Comparison of ENCODE assay signal across 11 mouse cellular contexts in the genomic region with DNA sequence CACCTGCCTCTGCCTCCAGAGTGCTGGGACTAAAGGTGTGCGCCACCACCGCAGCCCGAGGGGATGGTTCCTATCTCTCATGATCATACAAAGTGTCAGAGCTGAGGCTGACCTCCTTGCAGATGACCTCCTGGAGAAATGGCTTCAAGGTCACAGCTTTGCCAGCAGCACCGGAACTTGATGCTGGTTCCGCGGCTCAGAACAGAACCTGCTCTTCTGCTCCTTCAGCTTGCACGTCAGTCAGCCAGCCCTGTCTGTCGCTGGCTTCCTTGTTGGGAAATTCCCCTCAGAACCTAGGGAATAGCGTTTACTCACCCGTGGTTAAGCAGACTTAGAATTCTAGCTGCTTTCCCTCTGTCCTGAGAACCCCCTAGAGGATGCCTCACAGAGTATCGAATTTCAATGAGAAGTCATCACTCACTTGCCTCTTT. TPM values are rescaled to one million over a fixed set of nuclear protein-coding genes. Genes with fewer than 3 reads are reported as not detected.
DNase-seq lines count a peak whose midpoint lies in the region; ATAC-seq and TF ChIP-seq lines count a peak whose summit lies in the region.
"Had no signal": no experiment of that assay in that cellular context is flagged by ENCODE, and none has a peak within 500 bp of the region (broad histone marks: within the 10 kb centered on the region; RNA-seq: fewer than 3 reads in every experiment).

No protein-coding gene starts in this region.

- H3K4me2 ChIP-seq in kidney, postnatal 0 days (ENCODE audit: low read length), result no peak overlapping the region
- H3K4me2 ChIP-seq in midbrain, embryonic 14.5 days (ENCODE audit: low read length), result 0 out of 2 replicates have a peak overlapping the region, but pooled peaks have one; percentile 17

- intact Hi-C loops in gastrocnemius, adult 2 months (cut with DNase I), result no loop called here

- no peaks in the 10 kb centered on the region for H3K27me3 ChIP-seq in kidney, postnatal 0 days (ENCODE audit: insufficient read depth, low read length)
- H3K27me3 ChIP-seq in midbrain, embryonic 14.5 days (ENCODE audit: control insufficient read depth, insufficient read depth, low read length), result no peaks in the 10 kb centered on the region

- WGBS in kidney, postnatal 0 days, result 16% methylated on average over 11 of the region's 11 CpGs
- 27% methylated on average over 11 of the region's 11 CpGs for WGBS in midbrain, embryonic 14.5 days

- no peak for TF ChIP-seq CTCF in gastrocnemius, adult 2 months (IDR thresholded peaks at IDR 0.05)
- no peak for TF ChIP-seq CTCF in kidney, postnatal 0 days (IDR thresholded peaks at IDR 0.05; ENCODE audit: low read depth)

- peak overlapping the region; percentile 31; the same call in 1 of the 2 replicates for H3K27ac ChIP-seq in gastrocnemius, adult 2 months
- H3K27ac ChIP-seq in kidney, postnatal 0 days, result no peak overlapping the region
- H3K27ac ChIP-seq in midbrain, embryonic 14.5 days (replicated peaks; ENCODE audit: low read depth, low read length), result no peak overlapping the region

- H3K36me3 ChIP-seq in kidney, postnatal 0 days (ENCODE audit: insufficient read depth, low read length), result no peaks in the 10 kb centered on the region
- no peaks in the 10 kb centered on the region for H3K36me3 ChIP-seq in midbrain, embryonic 14.5 days (ENCODE audit: control insufficient read depth, insufficient read depth, low read length)

- H3K4me1 ChIP-seq in kidney, postnatal 0 days (replicated peaks; ENCODE audit: insufficient read depth, low read length), result peaks cover 14% of the 10 kb centered on the region; the same call in 1 of the 2 replicates
- H3K4me1 ChIP-seq in midbrain, embryonic 14.5 days (ENCODE audit: control insufficient read depth, insufficient read depth, low read length), result peaks cover 43% of the 10 kb centered on the region

- ATAC-seq in kidney, postnatal 0 days (replicated peaks; ENCODE audit: low FRiP score, low read depth), result no peak
- ATAC-seq in midbrain, embryonic 14.5 days (ENCODE audit: low FRiP score, low TSS enrichment), result no peak

- no peaks in the 10 kb centered on the region for H3K9me3 ChIP-seq in kidney, postnatal 0 days (replicated peaks; ENCODE audit: low read length)
- no peaks in the 10 kb centered on the region for H3K9me3 ChIP-seq in midbrain, embryonic 14.5 days (ENCODE audit: control insufficient read depth, low read length)
- H3K9me3 ChIP-seq: megakaryocyte, embryonic 14.5 days had no signal

- no peak overlapping the region for H3K9ac ChIP-seq in kidney, postnatal 0 days (ENCODE audit: low read depth, low read length)
- no peak overlapping the region for H3K9ac ChIP-seq in midbrain, embryonic 14.5 days (replicated peaks; ENCODE audit: low read length)

- DNase-seq in gastrocnemius, adult 2 months, result no peak
- no peak for DNase-seq in gastrocnemius, postnatal 4 days (ENCODE audit: low spot score in 2 of 2)
- peak; percentile 47 for DNase-seq in kidney, postnatal 0 days (ENCODE audit: low spot score)
- DNase-seq in kidney, adult 18-20 months, result no peak
- peak; percentile 25 for DNase-seq in brain, adult 2 months (ENCODE audit: low read depth, low spot score)
- no peak for DNase-seq in midbrain, embryonic 14.5 days
- DNase-seq in ovary, postnatal 36 days (ENCODE audit: low spot score), result no peak
- DNase-seq: gastrocnemius, postnatal 25 days; lung, adult 18-20 months; thymus, adult 2 months had no signal

- H3K4me3 ChIP-seq in gastrocnemius, adult 2 months, result no peak overlapping the region
- H3K4me3 ChIP-seq in kidney, postnatal 0 days (replicated peaks; ENCODE audit: low read depth, low read length), result no peak overlapping the region
- no peak overlapping the region for H3K4me3 ChIP-seq in midbrain, embryonic 14.5 days (replicated peaks; ENCODE audit: low read depth, low read length)
- H3K4me3 ChIP-seq: megakaryocyte, embryonic 14.5 days had no signal

RNA-seq across cellular contexts. Expression of gene Pik3c2b, which starts 4.5 kb away (rescaled TPM):
- 10 to 100 TPM in 1 of 2 experiments, 1 to 10 TPM in 1; 9.8 to 11.0 TPM for total RNA-seq in gastrocnemius, adult 2 months (2021)
- total RNA-seq in gastrocnemius, postnatal 4 days (2021), result 10 to 100 TPM; 41.7 to 47.7 TPM
- polyA plus RNA-seq in kidney, postnatal 0 days (2015; fragmentation: Nextera tagmentation; extraction: Ambion mirVana), result 3.0 and 3.2 TPM in 2 replicates
- polyA plus RNA-seq in midbrain, embryonic 14.5 days (2014; fragmentation: Nextera tagmentation; extraction: Ambion mirVana), result 14.3 and 17.0 TPM in 2 replicates

RNA-seq across cellular contexts. Expression of gene Mdm4, which starts 19.7 kb away (rescaled TPM):
- total RNA-seq in gastrocnemius, adult 2 months (2021), result 10 to 100 TPM; 26.3 to 32.4 TPM
- total RNA-seq in gastrocnemius, postnatal 4 days (2021), result 10 to 100 TPM; 59.0 to 76.0 TPM
- polyA plus RNA-seq in kidney, postnatal 0 days (2015; fragmentation: Nextera tagmentation; extraction: Ambion mirVana), result 16.7 and 17.5 TPM in 2 replicates
- 52.5 and 53.5 TPM in 2 replicates for polyA plus RNA-seq in midbrain, embryonic 14.5 days (2014; fragmentation: Nextera tagmentation; extraction: Ambion mirVana)

Comparison
In these comparisons a context has a peak if more than half of its experiments do, and no peak if none do; other contexts are left out.
1. DNase-seq: peak in kidney, postnatal 0 days (single experiment) and brain, adult 2 months (single experiment); none in gastrocnemius, adult 2 months (single experiment), gastrocnemius, postnatal 4 days (0 of 2), kidney, adult 18-20 months (single experiment), midbrain, embryonic 14.5 days (single experiment) and ovary, postnatal 36 days (single experiment).